In the genomic region with DNA sequence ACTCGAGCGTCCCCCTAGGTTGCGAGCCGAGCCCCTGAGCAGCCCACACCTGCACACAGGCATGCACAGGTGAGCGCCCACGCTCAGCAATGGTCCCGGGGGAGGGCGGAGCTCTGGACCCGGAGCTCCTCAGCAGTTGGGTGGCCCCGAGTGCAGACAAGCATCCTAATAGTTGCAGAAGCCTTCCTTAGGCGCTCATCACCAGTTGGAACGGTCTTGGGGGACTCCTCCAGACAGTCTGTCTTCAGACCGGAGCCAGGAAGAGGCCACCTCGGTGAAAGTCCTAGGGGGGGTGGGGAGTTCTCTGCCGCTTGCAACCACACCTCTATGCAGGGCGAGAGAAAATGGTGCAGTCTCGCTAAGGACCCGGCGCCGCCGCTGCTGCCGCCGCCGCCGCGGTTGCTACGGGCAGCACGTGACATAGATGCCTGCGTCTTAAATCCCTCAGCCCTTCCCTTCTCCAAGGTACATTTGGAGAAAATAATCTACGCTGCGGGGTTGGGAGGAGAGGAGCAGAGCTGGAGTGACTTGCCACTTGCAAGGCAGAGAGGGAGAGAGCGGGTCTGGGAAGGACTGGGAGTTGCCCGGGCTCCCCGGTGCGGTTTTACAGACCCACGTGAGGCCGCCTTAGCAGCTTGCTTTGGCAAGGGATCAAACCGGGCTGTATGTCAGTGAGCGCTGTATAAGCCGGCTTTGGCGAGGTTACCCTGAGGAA, we compare ENCODE assay signal across 8 mouse cellular contexts.
DNase-seq lines count a peak whose midpoint lies in the region; ATAC-seq and TF ChIP-seq lines count a peak whose summit lies in the region.

No protein-coding gene starts in this region.

- H3K4me2 ChIP-seq in forebrain, embryonic 12.5 days: peak overlapping the region; percentile 100
- peak overlapping the region; percentile 77 for H3K4me2 ChIP-seq in heart, embryonic 16.5 days (ENCODE audit: low read depth, low read length)
- peak overlapping the region; percentile 59 for H3K4me2 ChIP-seq in liver, embryonic 15.5 days
- peak overlapping the region; percentile 98 for H3K4me2 ChIP-seq in neural tube, embryonic 14.5 days (ENCODE audit: low read depth, low read length)

- WGBS in thymus, adult 2 months: 2% methylated on average over 41 of the region's 41 CpGs
- under 1% methylated on average over 41 of the region's 41 CpGs for WGBS in forebrain, embryonic 12.5 days
- under 1% methylated on average over 41 of the region's 41 CpGs for WGBS in heart, embryonic 16.5 days
- WGBS in liver, embryonic 15.5 days (ENCODE audit: insufficient replicate concordance): under 1% methylated on average over 41 of the region's 41 CpGs
- WGBS in neural tube, embryonic 14.5 days: under 1% methylated on average over 40 of the region's 41 CpGs

- no peak for TF ChIP-seq CTCF in thymus, adult 2 months (IDR thresholded peaks at IDR 0.05; ENCODE audit: borderline replicate concordance, control insufficient read depth, extremely low read depth, insufficient read depth, low read length, poor library complexity)

- ATAC-seq in forebrain, embryonic 12.5 days (ENCODE audit: low FRiP score): peak; percentile 90
- peak; percentile 83 for ATAC-seq in heart, embryonic 16.5 days (replicated peaks; ENCODE audit: extremely low read depth, insufficient read depth, low FRiP score)
- ATAC-seq in liver, embryonic 15.5 days (ENCODE audit: insufficient read depth): peak; percentile 57
- peak; percentile 89 for ATAC-seq in neural tube, embryonic 14.5 days (ENCODE audit: low read depth)

- H3K4me3 ChIP-seq in thymus, adult 2 months (ENCODE audit: control insufficient read depth, insufficient read depth, low read length): no peak overlapping the region
- H3K4me3 ChIP-seq in forebrain, embryonic 12.5 days (replicated peaks): peak overlapping the region; percentile 61
- peak overlapping the region; percentile 66 for H3K4me3 ChIP-seq in heart, embryonic 16.5 days (ENCODE audit: low read length)
- peak overlapping the region; percentile 48 for H3K4me3 ChIP-seq in liver, embryonic 15.5 days (replicated peaks)
- H3K4me3 ChIP-seq in neural tube, embryonic 14.5 days (ENCODE audit: low read depth, low read length): peak overlapping the region; percentile 56

- H3K9ac ChIP-seq in forebrain, embryonic 12.5 days: peak overlapping the region; percentile 70
- H3K9ac ChIP-seq in heart, embryonic 16.5 days (ENCODE audit: low read length): peak overlapping the region; percentile 9
- no peak overlapping the region for H3K9ac ChIP-seq in liver, embryonic 15.5 days
- H3K9ac ChIP-seq in neural tube, embryonic 14.5 days (replicated peaks; ENCODE audit: low read depth, low read length): peak overlapping the region; percentile 57

- no peak for TF ChIP-seq POLR2A in thymus, adult 2 months (IDR thresholded peaks at IDR 0.05; ENCODE audit: control insufficient read depth, extremely low read depth, insufficient read depth, low read length, poor library complexity)

- no peaks in the 10 kb centered on the region for H3K4me1 ChIP-seq in thymus, adult 2 months (replicated peaks; ENCODE audit: control insufficient read depth, insufficient read depth, low read length)
- H3K4me1 ChIP-seq in forebrain, embryonic 12.5 days: peaks cover 16% of the 10 kb centered on the region
- peaks cover 7% of the 10 kb centered on the region; the same call in 1 of the 2 replicates for H3K4me1 ChIP-seq in heart, embryonic 16.5 days (ENCODE audit: control insufficient read depth, insufficient read depth, low read length)
- no peaks in the 10 kb centered on the region for H3K4me1 ChIP-seq in liver, embryonic 15.5 days (replicated peaks)
- no peaks in the 10 kb centered on the region; the same call in 1 of the 2 replicates for H3K4me1 ChIP-seq in neural tube, embryonic 14.5 days (ENCODE audit: control insufficient read depth, insufficient read depth, low read length)

- H3K9me3 ChIP-seq in forebrain, embryonic 12.5 days: no peaks in the 10 kb centered on the region
- no peaks in the 10 kb centered on the region for H3K9me3 ChIP-seq in heart, embryonic 16.5 days (replicated peaks; ENCODE audit: control insufficient read depth, low read length)
- H3K9me3 ChIP-seq in liver, embryonic 15.5 days (replicated peaks): no peaks in the 10 kb centered on the region
- H3K9me3 ChIP-seq in neural tube, embryonic 14.5 days (ENCODE audit: control insufficient read depth, low read length): no peaks in the 10 kb centered on the region

- H3K27ac ChIP-seq in thymus, adult 2 months (ENCODE audit: control insufficient read depth, insufficient read depth, low read length): no peak overlapping the region
- no peak overlapping the region for H3K27ac ChIP-seq in forebrain, embryonic 12.5 days
- no peak overlapping the region for H3K27ac ChIP-seq in heart, embryonic 16.5 days (ENCODE audit: low read length)
- H3K27ac ChIP-seq in liver, embryonic 15.5 days (replicated peaks): no peak overlapping the region
- H3K27ac ChIP-seq in neural tube, embryonic 14.5 days (ENCODE audit: low read depth, low read length): peak overlapping the region; percentile 46

- DNase-seq in thymus, postnatal 4 days: peak; percentile 7
- DNase-seq in thymus, adult 2 months: no peak
- DNase-seq in kidney, postnatal 4 days: peak; percentile 46 to 56
- peak; percentile 18 to 60 for DNase-seq in urinary bladder, postnatal 4 days (ENCODE audit: low spot score in 2 of 2)

- H3K36me3 ChIP-seq in thymus, adult 2 months (ENCODE audit: control insufficient read depth, insufficient read depth, low read length): no peaks in the 10 kb centered on the region
- no peaks in the 10 kb centered on the region for H3K36me3 ChIP-seq in forebrain, embryonic 12.5 days (replicated peaks)
- no peaks in the 10 kb centered on the region for H3K36me3 ChIP-seq in heart, embryonic 16.5 days (ENCODE audit: control insufficient read depth, insufficient read depth)
- H3K36me3 ChIP-seq in liver, embryonic 15.5 days (replicated peaks): no peaks in the 10 kb centered on the region
- no peaks in the 10 kb centered on the region for H3K36me3 ChIP-seq in neural tube, embryonic 14.5 days (ENCODE audit: control insufficient read depth, insufficient read depth, low read length)

- H3K27me3 ChIP-seq in thymus, adult 2 months (ENCODE audit: control insufficient read depth, insufficient read depth, low read length): peaks cover 4% of the 10 kb centered on the region
- H3K27me3 ChIP-seq in forebrain, embryonic 12.5 days: peaks cover 21% of the 10 kb centered on the region
- peaks cover 9% of the 10 kb centered on the region for H3K27me3 ChIP-seq in heart, embryonic 16.5 days (ENCODE audit: control insufficient read depth, insufficient read depth, low read length)
- H3K27me3 ChIP-seq in liver, embryonic 15.5 days: peaks cover 27% of the 10 kb centered on the region
- no peaks in the 10 kb centered on the region for H3K27me3 ChIP-seq in neural tube, embryonic 14.5 days (ENCODE audit: control insufficient read depth, insufficient read depth, low read length)
